Mouse (Mus musculus) thymus, postnatal 25 days (tissue): ENCODE measurements around the gene Skap1.

Source experiments
- DNase-seq: peaks from one replicate; pipeline ENCODE4 v3.0.0; 2022

Skap1 gene

GRCm38 (mm10) chr11:96789990-96790389, 325.6 kb downstream of the Skap1 start:
- no peak for DNase-seq

- no peak for DNase-seq
Measured at GRCm38 (mm10) chr11:96790681-96791080, 326.3 kb downstream of the Skap1 start.

DNA sequence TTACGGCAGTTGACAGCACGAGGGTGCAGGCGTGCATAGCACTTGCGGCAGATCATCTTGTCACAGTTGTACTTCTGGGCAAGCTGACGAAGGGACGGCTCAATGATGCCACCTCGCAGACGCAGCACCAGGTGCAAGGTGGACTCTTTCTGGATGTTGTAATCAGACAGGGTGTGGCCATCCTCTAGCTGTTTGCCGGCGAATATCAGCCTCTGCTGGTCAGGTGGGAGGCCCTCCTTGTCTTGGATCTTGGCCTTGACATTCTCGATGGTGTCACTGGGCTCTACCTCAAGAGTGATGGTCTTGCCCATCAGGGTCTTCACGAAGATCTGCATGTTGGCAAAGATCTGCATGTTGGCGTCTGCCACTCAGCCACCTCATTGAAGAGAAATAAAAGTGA, 331.1 kb downstream of the Skap1 start:
- DNase-seq = no peak

DNA sequence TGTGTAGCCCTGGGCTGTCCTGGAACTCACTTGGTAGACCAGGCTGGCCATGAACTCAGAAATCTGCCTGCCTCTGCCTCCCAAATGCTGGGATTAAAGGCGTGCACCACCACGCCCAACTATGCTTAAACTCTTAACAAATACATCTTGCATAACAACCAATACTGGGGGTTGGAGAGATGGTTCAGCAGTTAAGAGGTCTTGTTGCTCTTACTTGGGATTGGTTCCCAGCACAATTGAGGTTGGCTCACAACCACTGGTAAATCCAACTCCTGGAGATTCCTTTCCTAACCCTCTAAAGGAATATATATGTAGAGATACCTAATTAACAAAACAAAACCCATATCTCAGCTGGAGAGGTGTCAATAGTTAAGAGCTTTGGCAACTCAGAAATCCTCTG, 331.7 kb downstream of the Skap1 start:
- DNase-seq = no peak

DNA sequence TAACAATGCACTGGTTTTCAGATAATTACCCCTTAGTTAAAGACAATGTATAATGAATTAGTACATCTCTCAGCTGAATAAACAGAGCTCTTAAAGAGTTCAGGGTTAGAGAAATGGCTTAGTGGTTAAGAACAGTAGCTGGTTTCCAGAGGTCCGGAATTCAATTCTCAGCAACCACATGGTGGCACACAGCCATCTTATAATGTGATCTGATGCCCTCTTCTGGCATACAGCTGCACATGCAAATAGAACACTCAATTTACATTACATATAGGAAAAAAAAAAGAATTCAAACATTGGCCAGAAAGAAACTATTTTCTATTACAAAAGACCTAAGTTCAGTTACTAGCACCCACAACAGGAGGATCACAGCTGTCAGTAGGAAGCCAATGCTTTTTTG, 332.2 kb downstream of the Skap1 start:
- DNase-seq = no peak

DNA sequence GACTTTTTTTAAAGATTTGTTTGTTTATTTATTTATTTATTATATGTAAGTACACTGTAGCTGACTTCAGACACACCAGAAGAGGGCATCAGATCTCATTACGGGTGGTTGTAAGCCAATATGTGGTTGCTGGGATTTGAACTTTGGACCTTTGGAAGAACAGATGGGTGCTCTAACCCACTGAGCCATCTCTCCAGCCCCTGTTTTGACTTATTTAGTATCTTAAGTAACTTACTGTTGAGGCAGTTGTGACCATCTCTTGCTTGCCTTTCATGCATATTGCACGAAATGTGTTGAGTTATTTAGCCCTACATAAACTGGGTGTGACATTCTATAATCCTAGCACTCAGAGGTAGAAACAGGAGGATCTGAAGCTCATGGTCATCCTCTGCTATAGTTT, 335.1 kb downstream of the Skap1 start:
- no peak for DNase-seq

GRCm38 (mm10) chr11:96805606-96806005, 341.2 kb downstream of the Skap1 start:
- DNase-seq = no peak

DNA sequence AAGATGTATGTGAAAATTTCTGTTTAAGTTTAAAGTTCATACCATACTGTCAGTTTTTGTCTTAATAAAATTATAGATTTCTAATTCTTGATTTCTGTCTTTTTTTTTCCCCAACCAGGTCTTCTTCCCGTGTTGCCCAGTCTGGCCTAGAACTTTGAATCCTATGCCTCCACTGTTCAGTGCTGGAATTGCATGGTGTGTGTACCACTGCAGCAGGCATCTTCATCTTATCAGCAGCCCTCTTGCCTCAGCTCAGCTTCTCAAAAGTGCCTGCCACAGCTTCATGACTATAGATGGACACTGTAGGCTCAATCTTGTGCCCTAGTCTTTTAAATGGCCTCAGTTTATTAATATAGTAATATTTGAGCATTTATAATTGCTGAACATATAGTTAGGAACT, 343.7 kb downstream of the Skap1 start:
- DNase-seq = no peak
